Mouse (Mus musculus) right cerebral cortex, adult 18-20 months (tissue): ENCODE measurements around the gene Sema5b.
"Not testable (repeated sequence)": the region's sequence is repeated elsewhere in the genome, so short reads cannot be mapped to it uniquely, and the experiment has no call there.

Experiments
- DNase-seq: peaks from one replicate; pipeline ENCODE4 v3.0.0; 2022; ENCODE audit warnings: mixed read lengths

Gene Sema5b

DNA sequence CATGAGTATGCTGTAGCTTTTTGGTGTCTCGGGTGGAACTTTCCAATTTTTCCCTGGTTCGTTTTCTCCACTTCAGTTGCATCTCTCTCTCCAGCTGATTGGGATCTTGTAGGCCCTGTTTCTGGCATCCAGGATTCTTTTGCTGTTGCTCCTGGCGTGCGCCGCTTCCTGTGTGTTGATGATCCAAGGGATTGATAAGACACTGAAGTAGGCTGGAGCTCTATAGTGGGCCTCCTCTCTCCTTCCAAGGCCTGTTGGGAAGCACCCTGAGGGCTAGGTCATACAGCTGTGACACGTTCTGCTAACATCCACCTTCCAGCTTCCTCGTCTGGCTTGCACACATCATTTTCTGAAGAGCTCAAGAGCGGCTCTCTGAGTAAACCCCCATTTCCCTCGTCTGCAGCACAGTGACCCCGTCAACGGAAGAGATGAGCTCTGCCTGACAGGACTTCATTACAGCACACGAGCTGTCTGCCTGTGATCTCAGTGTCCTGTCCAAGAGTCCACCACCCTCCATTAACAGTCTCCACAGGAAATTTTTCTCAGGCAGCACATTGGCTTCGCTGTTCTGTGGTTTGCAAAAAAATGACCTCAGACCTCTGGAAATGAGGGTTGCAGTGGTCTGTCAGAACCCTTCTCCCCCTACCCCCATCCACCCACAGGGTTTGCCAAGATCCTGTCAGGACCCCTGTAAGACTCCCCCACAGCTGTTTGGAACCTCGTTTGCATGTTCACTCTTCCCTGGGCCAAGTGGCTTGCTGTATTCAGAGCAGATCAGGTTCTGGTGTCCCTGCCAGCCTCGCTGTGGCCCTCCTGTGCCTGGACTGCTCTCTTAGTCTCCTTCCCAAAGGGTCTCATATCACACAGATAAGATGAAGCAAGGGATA, 14.9 kb downstream of the Sema5b start:
- DNase-seq = no peak

DNA sequence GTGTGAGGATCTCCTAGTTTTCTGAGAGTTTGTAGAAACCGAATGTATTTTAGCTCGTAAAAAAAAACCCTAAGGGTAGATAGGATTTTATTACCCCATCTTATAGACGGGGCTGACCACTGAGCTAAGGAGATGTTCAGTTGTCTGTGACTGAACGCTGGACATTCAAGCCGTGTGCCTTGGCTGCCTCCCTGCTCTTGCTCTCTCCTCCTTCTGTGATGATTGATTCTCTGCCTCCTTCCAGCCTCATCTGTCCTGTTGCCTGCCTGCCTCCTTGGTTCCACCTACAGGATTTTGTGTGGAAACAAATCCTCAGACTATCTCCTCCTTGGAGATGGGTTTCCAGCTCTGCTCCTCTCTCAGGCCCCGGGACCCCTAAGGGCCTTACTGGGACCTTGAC, 16.1 kb downstream of the Sema5b start:
- no peak for DNase-seq

DNA sequence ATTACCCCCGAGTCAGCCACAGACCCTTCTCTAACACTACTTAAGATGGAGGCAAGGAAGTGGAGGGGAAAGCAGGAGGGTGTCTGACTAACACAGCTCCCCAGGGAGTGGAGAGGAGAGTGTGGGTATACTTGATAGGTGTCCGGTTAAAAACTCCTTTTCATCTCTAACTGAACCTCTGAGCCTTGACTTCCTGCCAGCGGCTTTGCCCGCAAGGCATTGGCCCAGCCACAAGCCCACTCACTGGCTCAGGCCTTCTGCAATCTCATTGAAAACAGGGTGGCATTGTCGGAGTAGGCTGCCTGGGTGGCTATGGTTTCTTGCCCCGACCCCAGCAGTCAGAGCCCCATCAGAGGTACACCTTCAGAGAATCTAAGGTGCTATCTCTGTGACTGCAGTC, 20.6 kb downstream of the Sema5b start:
- no peak for DNase-seq

DNA sequence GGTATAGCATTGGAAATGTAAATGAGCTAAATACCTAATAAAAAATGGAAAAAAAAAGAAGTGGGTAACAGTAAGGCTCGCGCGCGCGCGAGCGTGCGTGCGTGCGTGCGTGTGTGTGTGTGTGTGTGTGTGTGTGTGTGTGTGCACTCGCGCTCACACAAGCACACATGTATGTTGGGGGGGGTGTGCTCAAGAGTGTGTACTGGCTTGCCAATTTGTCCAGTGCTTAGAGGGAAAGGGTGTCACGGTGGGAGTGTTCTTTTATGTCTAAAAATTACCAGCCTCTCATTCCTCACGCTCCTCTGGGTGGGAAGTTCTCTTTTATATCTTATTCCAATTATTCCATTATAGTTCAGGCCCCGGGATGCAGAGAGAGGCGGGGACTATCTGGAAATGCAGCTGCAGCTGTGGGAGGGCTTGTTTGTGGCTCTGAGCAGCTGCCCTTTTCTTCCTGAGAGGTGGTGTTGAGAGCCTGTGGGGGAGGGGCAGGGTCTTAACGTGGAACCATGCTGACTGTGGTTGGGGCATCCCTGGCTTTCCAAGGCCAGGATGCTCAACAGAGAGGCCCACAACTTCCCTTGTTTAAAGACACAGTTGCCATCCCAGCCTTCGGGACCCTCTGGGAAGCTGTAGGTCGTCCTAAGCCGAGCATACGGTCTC, 23.4 kb downstream of the Sema5b start:
- DNase-seq = no peak

DNA sequence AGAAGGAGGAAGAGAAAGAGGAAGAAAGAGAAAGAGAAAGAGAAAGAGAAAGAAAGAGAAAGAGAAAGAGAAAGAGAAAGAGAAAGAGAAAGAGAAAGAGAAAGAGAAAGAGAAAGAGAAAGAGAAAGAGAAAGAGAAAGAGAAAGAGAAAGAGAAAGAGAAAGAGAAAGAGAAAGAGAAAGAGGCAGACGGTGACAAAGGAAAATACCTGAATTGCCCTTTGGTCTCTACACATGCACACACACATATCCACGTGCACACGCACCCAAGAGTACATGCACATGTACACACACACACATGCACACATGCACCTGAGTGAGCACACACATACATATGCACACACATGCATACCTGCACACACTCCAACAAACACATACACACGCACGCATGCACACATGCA, 24.7 kb downstream of the Sema5b start:
- DNase-seq = not testable (repeated sequence)

DNA sequence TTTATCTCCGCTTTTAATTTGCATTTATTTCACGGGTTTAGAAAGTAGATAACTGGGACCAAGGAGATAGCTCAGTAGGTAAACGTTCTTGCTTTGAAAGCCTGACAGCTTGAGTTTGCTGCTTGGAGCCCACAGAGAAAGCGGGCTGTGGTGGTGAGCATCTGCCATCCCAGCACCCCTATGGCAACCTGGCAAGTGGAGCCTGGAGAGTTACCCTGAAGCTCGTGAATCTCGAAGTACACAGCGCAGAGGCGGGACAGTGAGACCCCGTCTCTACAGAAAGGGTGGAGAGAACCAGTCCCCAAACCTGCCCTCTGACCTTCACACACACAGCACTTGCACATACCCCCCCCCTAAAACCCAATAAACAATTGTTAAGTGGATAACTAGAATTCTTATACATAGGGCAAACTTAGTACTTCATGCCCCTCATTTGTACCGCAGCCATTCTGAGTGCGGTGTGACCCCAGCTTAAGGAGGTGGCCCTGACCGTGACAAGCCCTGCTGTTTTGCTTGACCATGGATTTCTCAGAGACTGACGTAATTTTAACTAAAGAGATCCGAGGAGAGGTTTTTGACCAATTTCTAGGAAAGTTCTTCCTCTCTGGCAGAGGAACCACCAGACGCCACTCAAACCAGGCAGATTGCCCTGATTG, 27.4 kb downstream of the Sema5b start:
- DNase-seq = no peak

DNA sequence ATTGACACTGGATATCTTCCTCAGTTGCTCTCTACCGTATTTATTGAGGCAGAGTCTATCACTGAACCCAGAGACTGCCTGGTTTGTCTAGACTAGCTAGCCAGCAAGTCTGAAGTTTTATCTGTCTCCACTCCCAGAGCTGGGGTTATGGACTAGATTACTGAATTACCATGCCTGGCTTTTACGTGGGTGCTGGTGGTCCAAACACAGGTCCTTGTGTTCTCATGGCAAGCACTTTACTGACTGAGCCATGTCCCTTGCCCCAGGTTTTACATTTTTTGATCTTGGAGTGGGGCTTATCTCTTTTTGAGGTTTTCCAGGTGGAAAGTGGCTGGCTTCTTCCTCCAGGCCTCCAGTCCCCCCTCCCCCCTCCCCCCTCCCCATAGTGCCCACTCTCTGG, 28.4 kb downstream of the Sema5b start:
- no peak for DNase-seq

DNA sequence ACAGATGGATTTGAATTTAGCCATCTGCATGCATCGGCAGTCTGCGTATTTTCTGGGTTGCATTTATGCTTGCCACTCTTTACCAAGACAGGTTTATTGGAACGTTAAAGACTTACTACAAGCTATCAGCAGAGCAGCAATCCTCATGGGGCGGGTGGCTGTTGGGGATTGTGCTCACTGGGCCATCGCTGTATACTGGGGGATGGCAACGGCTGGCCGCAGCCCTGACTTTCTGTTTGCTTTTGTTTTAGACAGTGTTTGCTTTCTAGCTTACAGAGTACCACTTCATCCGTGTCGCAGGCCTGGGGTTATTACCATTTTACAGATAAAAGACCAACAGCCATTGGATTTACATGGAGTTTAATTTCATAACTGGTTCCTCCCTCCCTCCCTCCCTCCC, 28.8 kb downstream of the Sema5b start:
- DNase-seq = no peak

DNA sequence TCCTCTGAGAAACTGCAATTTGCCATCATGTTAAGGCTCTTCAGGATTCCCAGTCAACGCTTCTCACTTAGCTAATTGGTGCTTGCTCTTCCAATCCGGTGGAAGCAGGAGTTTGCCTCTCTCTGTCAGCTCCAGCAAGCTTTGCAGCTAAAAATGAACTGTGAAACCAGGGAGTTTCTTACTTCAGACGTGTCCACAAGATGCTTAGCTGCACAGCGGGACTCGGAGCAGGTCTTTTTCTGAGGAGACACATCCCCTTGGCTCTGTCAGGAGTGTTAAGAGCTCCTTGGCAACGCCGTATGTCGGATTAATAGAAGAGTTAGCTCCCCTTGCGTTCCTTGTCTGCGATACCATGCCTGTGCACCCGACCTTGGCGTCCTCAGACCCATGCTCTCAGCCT, 29.7 kb downstream of the Sema5b start:
- DNase-seq = no peak

DNA sequence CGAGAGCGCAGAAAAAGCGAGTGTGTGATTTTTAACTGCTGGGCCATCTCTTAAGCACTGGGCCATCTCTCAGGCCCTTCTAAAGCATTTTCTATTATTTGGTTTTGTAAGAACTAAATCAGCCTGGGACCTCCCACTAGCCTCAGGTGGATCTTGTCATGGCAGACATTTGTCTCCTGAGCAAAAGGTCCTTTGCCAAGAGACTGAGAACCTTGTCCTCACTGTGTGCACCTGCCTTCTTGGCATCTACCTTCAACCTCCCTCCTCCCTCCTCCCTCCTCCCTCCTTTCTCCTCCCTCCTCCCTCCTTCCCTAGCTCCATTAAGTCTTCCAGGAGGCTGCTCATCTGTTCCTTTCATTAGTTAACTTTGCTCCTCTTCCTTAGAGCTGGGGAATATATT, 32.6 kb downstream of the Sema5b start:
- no peak for DNase-seq

DNA sequence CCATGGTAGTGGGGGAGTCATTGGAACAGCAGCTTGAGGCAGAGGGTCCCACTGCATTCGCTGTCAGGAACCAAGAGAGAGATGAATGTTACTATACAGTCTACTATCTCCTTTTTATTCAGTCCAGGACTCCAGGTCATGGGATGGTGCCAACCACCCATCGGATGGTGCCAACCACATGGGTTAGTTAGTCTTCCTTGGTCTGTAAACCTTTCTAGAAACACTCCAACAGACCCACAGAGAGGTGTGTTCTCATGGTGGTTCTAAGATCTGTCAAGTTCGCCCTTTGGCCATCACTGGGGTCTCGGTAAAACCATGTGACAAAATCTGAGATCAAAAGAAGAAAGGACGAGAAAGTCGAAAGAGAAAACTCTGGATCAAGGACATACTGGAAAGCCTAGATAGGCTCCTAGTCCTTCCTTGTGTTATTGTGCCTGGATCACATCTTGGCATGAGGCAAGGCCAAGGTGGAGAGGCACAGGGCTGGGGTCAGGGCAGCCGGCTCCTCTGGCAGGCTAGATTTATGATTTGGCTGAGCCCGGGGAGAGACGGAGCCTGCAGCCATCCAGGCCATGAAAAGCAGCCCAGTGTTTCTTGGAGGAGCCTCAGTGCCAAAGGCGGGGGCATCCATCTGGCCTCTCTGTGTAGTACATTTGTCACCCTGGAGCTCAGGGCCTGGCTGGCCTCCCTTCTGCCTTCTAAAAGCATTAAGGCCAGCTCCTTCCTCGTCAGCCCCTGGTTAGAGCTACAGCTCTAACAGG, 36.4 kb downstream of the Sema5b start:
- DNase-seq = no peak

DNA sequence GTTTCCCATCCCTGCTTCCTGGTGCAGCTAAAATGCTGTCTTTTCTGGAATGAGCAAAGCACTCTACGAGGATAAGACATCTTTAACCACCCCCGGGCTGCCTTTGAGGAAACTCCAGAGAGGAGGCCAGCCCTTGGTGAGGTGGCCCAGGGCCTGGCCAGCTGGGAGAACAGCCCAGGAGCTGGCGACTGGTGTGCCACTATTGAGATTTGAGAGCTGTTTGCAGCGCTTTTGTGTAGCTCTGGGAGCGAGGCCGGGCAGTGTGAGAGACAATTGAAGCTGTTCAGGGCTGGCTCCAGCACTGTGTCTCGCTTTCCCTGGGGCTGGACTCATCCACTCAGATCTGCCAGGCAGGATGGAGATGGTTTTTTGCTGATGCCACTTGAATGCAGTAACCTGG, 40.4 kb downstream of the Sema5b start:
- peak; percentile 41 for DNase-seq

DNA sequence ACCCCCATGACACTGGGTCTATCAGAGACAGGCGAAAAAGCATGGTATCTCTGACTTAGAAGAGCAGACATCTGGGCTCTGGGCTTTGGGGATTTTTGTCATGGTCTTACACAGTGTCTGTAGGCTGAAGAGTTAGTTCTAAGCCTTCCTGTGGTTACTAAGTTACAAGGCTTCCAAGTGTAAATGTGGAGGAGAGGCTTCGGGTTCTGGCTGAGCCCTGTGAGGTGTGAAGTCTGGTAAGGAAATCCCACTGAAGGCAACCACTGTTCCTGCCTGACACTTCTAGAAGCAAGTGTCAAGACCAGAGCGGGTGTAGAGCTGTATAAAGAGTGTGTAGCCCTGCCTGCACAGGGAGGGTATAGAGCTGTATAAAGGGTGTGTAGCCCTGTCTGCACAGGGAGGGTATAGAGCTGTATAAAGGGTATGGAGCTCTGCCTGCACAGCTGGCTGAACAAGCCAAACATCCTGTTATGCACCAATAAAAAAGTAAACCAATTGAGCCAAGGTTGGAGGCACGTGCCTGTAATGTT, 42.7 kb downstream of the Sema5b start:
- no peak for DNase-seq

DNA sequence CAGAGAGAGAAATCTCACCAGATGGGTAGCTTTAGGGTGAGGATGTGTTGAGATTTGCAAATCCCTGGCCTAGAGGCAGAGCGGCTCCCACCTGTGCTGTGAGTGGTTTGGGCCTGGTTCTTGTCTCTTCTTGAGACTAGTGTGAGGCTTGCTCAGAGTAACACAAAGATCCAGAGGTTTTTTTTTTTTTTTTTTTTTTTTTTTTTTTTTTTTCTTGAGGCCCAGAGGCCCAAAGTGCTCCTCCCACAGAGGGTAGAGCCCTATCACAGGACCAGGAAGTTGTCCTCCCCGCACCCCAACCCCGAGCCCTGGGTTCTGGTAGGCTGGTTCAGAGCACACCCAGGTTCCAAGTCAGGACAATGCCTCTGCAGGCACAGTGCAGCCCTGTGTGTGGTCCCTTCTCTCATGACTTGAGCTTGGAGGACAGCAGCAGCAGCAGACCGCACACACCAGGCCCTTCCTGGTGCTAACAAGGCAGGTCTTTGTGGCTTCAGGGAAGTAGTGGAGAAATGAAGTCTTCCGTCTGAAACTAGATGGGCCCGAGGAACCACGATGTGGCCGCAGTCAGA, 44.3 kb downstream of the Sema5b start:
- DNase-seq = no peak

DNA sequence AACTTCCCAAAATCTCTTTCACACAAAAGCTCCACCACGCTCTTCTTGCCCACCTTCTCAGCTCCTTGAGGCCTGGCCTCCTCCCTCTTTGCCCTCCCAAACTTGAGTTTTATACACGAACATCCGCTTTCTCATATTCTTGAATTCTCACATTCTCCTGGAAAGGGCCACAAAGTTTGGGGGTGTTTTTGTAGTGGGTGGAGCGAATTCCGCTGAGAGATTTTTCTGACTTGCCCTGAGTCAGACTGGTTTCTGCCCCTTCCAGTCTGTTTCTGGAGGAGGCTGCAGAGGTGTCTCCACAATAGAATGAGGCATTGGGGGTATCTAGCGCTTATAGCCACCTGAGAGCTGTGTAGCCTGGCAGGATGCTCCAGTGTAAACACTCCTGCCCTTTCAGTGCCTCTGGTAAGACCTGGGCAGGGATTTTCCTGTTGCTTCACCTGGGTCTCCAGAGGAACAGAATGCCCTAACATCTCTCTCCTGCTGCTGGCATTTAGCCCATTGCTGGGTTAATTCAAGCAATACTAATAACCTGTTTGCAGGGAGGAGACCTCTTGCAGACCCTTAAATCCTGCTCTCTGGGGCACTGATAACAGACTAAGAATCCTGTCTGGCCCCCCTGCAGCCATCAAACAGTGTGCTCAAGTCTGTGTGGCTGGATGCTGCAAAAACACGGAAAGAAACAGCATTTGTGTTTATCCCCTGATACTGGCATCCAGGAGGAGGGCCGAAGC, 46.3 kb downstream of the Sema5b start:
- peak; percentile 38 for DNase-seq

DNA sequence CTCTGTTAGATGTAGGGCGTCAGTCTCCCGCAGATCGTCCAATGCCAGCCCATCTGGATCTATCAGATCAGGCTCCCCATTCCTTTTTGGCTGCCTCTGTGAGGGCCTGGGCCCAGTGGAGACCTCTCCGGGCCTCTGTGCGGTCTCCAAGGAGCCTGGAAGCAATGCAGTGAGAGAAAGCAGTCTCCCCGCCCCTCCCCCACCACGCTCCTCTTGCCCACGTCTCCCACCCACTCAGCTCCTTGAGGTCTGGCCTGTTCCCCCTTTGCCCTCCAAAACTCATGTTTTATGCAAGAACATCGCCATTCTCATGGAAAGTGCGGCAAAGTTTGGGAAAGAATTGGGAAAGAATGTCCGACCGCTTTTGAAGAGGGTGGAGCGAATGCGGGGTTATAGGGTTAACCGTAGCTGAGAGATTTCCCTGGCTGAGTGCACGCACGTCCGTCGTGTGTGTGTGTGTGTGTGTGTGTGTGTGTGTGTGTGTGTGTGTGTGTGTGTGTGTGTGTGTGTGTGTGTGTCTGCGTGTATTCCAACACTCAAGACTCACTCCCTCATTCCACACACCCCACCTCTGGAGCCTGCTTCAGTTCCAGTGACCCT, 47.0 kb downstream of the Sema5b start:
- DNase-seq = no peak

DNA sequence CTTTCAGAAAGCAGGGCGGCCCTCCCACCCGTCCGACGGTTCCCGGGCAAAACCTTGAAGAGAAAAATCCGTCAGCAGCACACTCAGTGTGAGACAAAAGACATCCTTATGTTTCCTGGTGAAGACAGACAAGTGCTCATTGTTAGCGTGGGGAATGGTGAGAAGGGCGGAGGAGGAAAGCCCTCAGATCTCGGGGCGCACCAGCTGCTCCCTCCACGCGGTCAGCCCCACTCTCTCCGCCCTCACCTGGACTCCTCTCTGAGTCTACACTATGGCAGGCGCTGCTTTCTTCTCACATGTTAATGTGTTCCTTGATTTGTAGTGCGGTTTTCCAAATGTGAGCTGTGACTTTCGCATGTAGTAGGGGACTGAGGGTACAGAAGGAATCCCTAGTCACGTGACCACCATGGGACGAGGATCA, 47.8 kb downstream of the Sema5b start:
- no peak for DNase-seq

DNA sequence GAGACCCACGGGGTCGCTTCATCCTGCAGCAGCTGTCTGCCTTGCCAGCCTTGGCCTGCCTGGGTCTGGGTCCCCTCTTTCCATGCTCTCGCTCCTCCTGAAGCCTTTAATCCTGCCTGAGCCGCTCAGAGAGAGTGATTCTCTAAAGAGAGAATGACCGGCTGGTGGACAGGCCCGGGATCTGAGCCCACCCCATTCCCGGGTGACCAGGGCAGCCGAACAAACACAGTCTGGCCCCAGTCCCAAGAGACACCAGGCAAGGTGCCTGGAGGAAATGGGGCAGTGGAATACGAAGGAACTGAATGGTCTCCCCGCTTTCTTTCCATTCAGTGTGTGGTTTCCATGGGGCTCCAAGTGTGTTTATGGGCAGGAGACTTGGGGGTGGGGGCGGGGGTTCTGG, 50.8 kb downstream of the Sema5b start:
- peak; percentile 45 for DNase-seq

DNA sequence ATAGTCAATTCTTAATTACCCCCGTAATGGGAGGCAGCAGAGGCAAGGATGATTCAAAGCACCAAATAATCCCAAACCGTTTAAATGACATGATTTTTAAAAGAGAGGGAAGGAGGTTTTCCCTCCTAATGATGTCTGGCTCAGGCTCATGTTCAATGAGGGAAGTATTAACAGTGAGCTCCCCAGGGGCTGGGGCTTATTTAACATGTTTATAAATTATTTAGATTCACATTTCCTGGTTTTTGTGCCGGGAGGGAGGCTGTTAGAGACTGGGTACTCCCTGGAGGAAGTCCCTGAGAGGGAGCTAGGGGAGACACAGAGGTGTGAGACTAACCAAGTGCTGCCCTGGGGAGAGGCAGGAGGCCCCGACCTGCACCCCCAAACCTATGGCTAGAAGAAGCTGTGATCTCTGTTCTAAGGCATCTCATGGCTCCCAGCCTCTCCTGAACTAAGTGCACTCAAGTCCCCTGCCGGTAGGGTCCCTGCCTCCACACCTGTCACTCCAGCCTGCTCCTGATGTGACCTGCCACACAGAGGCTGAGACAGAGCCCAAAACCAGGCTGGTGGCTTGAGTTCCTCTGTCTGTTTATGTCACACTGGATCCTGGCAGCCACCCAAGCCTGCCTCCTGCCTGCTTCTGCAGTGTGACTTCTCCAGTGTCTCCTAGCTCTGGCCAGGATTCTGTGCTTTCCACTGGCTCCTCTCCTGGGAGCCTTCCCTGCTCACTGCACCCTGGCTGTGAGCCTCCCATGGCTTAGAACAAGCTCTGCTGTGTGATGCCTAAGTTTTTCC, 51.5 kb downstream of the Sema5b start:
- DNase-seq = no peak

DNA sequence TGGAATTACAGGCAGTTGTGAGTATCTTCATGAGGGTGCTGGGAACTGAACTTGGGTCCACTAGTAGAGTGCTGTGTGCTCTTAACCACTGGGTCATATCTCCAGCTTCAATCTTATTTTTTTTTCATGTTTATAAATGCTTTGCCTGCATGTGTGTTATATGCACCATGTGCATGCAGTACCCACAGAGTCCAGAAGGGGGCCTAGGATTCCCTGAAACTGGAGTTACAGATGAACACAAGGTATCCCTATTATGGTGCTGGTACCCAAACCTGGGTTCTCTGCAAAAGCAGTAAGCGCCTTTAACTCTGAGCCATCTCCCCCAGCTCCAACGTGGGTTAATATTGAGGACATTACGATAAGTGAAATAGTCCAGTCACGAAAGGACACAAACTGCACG, 52.5 kb downstream of the Sema5b start:
- no peak for DNase-seq

DNA sequence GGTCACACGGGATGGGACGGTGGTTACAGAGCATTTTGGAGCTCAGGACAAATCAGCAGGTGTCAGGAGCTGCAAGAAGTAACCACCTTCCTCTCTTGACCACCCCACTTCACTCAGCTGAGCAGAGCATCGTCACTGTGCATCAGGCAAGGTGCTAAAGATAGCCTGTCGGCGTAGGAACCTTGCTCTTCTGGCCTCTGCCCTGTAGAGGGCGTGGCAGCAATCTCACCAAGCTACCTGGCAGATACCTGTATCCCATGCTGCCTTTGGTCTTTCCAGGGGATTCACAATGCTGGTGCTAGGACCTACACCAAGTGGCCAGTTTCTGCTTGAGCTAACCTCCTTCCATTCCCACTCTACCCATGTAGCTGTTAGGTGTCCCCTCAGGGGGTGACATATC, 55.3 kb downstream of the Sema5b start:
- DNase-seq = no peak
